Mouse (Mus musculus): Measurements from ENCODE around the gene Adgrl3. TPM values are rescaled to one million over a fixed set of nuclear protein-coding genes. Genes with fewer than 3 reads are reported as not detected.

Adgrl3 gene
- total RNA-seq, 2 experiments from 2014 or later: 6.5 to 6.8 TPM

- intact Hi-C loops (cut with DNase I): no loop called here
Observed at GRCm38 (mm10) chr5:81072888-81073287, 53.0 kb downstream of the Adgrl3 start.

GRCm38 (mm10) chr5:81073875-81074274 lies 53.9 kb downstream of the Adgrl3 start:
- peak in 1 of 2 experiments; percentile 12 for DNase-seq
- intact Hi-C loops (cut with DNase I): no loop called here

More at GRCm38 (mm10) chr5:81072888-81073287, 53.0 kb downstream of the Adgrl3 start:
- no peak for DNase-seq

- intact Hi-C loops (cut with DNase I): no loop called here
Observed at GRCm38 (mm10) chr5:81076377-81076776, 56.4 kb downstream of the Adgrl3 start.

GRCm38 (mm10) chr5:81077031-81077430 lies 57.1 kb downstream of the Adgrl3 start:
- DNase-seq: no peak
- intact Hi-C loops (cut with DNase I): no loop called here

More at GRCm38 (mm10) chr5:81076377-81076776, 56.4 kb downstream of the Adgrl3 start:
- no peak for DNase-seq

GRCm38 (mm10) chr5:81077990-81078389 lies 58.1 kb downstream of the Adgrl3 start:
- intact Hi-C loops (cut with DNase I): no loop called here
- DNase-seq: no peak

GRCm38 (mm10) chr5:81083698-81084360 lies 63.9 kb downstream of the Adgrl3 start:
- intact Hi-C loops (cut with DNase I): no loop called here

GRCm38 (mm10) chr5:81085152-81085551 lies 65.2 kb downstream of the Adgrl3 start:
- no peak for DNase-seq
- intact Hi-C loops (cut with DNase I): no loop called here

More at GRCm38 (mm10) chr5:81083698-81084360, 63.9 kb downstream of the Adgrl3 start:
- no peak for DNase-seq

GRCm38 (mm10) chr5:81088667-81089066 lies 68.7 kb downstream of the Adgrl3 start:
- no peak for DNase-seq
- intact Hi-C loops (cut with DNase I): no loop called here

- DNase-seq: no peak
- intact Hi-C loops (cut with DNase I): no loop called here
Observed at GRCm38 (mm10) chr5:81094618-81095017, 74.7 kb downstream of the Adgrl3 start.

- intact Hi-C loops (cut with DNase I): no loop called here
- no peak for DNase-seq
Observed at GRCm38 (mm10) chr5:81097131-81097530, 77.2 kb downstream of the Adgrl3 start.

GRCm38 (mm10) chr5:81107431-81107830 lies 87.5 kb downstream of the Adgrl3 start:
- intact Hi-C loops (cut with DNase I): no loop called here
- DNase-seq: no peak

- intact Hi-C loops (cut with DNase I): no loop called here
Observed at GRCm38 (mm10) chr5:81124483-81124882, 104.5 kb downstream of the Adgrl3 start.

GRCm38 (mm10) chr5:81127639-81128038 lies 107.7 kb downstream of the Adgrl3 start:
- no peak for DNase-seq
- intact Hi-C loops (cut with DNase I): no loop called here

More at GRCm38 (mm10) chr5:81124483-81124882, 104.5 kb downstream of the Adgrl3 start:
- DNase-seq: no peak

- intact Hi-C loops (cut with DNase I): no loop called here
Observed at GRCm38 (mm10) chr5:81136394-81136793, 116.5 kb downstream of the Adgrl3 start.

GRCm38 (mm10) chr5:81155791-81156190 lies 135.9 kb downstream of the Adgrl3 start:
- intact Hi-C loops (cut with DNase I): no loop called here
- no peak for DNase-seq

More at GRCm38 (mm10) chr5:81136394-81136793, 116.5 kb downstream of the Adgrl3 start:
- no peak for DNase-seq

- intact Hi-C loops (cut with DNase I): no loop called here
- no peak for DNase-seq
Observed at GRCm38 (mm10) chr5:81156281-81156680, 136.3 kb downstream of the Adgrl3 start.

- DNase-seq: no peak
- intact Hi-C loops (cut with DNase I): no loop called here
Observed at GRCm38 (mm10) chr5:81156796-81157195, 136.9 kb downstream of the Adgrl3 start.

GRCm38 (mm10) chr5:81159013-81159412 lies 139.1 kb downstream of the Adgrl3 start:
- intact Hi-C loops (cut with DNase I): no loop called here
- DNase-seq: no peak

- DNase-seq: no peak
- intact Hi-C loops (cut with DNase I): no loop called here
Observed at GRCm38 (mm10) chr5:81160431-81160830, 140.5 kb downstream of the Adgrl3 start.

- intact Hi-C loops (cut with DNase I): no loop called here
- peak in 1 of 2 experiments; percentile 6 for DNase-seq
Observed at GRCm38 (mm10) chr5:81188871-81189485, 169.0 kb downstream of the Adgrl3 start.

GRCm38 (mm10) chr5:81200354-81200753 lies 180.4 kb downstream of the Adgrl3 start:
- no peak for DNase-seq
- intact Hi-C loops (cut with DNase I): no loop called here

GRCm38 (mm10) chr5:81201885-81202284 lies 181.9 kb downstream of the Adgrl3 start:
- intact Hi-C loops (cut with DNase I): no loop called here
- DNase-seq: no peak

Measured in heart, postnatal 14 days (tissue).